Mouse (Mus musculus) lung, embryonic 14.5 days (tissue): ENCODE results near the gene Snrpa1. TPM values are rescaled to one million over a fixed set of nuclear protein-coding genes. Genes with fewer than 3 reads are reported as not detected.

Experiments used
- ATAC-seq: fragments of 200-750 bp; cut with Nextera tagmentation; 2 replicates; pipeline ENCODE4 v1.8.0; 2017; ENCODE audit warnings: mild to moderate bottlenecking, moderate TSS enrichment, moderate library complexity; ENCODE audit not compliant: insufficient read depth
- DNase-seq: peaks from one replicate; pipeline ENCODE4 v3.0.0-alpha.2; 2015
- H3K27ac ChIP-seq: fragments of 300-500 bp; sonication (generic); 2 replicates; pipeline ENCODE4 v1.5.1; 2014; ENCODE audit warnings: low read depth, mild to moderate bottlenecking, moderate library complexity
- H3K27me3 ChIP-seq: fragments of 300-500 bp; sonication (generic); 2 replicates; pipeline ENCODE4 v1.6.1; 2014; ENCODE audit warnings: low read length, control low read depth; ENCODE audit not compliant: insufficient read depth
- H3K36me3 ChIP-seq: fragments of 300-500 bp; sonication (generic); 2 replicates; pipeline ENCODE4 v1.6.1; 2014; ENCODE audit warnings: control low read depth; ENCODE audit not compliant: insufficient read depth
- H3K4me1 ChIP-seq: fragments of 300-500 bp; sonication (generic); 2 replicates; pipeline ENCODE4 v1.6.1; 2014; ENCODE audit warnings: antibody characterized with exemption, control low read depth; ENCODE audit not compliant: insufficient read depth
- H3K4me2 ChIP-seq: fragments of 300-500 bp; sonication (generic); 2 replicates; pipeline ENCODE4 v1.6.1; 2014; ENCODE audit warnings: mild to moderate bottlenecking
- H3K4me3 ChIP-seq: fragments of 300-500 bp; sonication (generic); 2 replicates; pipeline ENCODE4 v1.5.1; 2014; ENCODE audit warnings: low read depth, low read length
- H3K9ac ChIP-seq: fragments of 300-500 bp; sonication (generic); 2 replicates; pipeline ENCODE4 v1.6.1; 2014
- H3K9me3 ChIP-seq: fragments of 300-500 bp; sonication (generic); 2 replicates; pipeline ENCODE4 v1.6.1; 2016; ENCODE audit warnings: low read depth, low read length, control low read depth
- CTCF ChIP-seq: IDR thresholded peaks from 2 replicates; pipeline ENCODE4 v1.5.1; 2016; ENCODE audit warnings: antibody characterized with exemption, low read depth
- WGBS: fragments of 180-500 bp; shearing (Covaris S2); extraction: QIAGEN DNeasy Blood & Tissue Kit; methylation state at CpG from one replicate; pipeline ENCODE4 v1.1.7; 2014; 5-methylcytosine and 5-hydroxymethylcytosine counted together
- polyA plus RNA-seq: library from polyadenylated mRNA; unstranded; fragments of >200 nt; fragmentation: Nextera tagmentation; extraction: Ambion mirVana; gene quantifications from 2 replicates; pipeline ENCODE4 v1.2.1, GENCODE M21; 2014

Gene Snrpa1
- polyA plus RNA-seq, 1 experiment from 2014 or later = 196 TPM

GRCm38 (mm10) chr7:66115821-66116343 lies 57.1 kb downstream of the Snrpa1 start:
- Histone ChIP-seq H3K4me1 (peaks cover 20% of the 10 kb centered on the region), H3K27me3 (no peaks in the 10 kb centered on the region), H3K4me2 (0 out of 2 replicates have a peak overlapping the region, but pooled peaks have one; percentile 3), H3K9ac (no peak overlapping the region), H3K9me3 (no peaks in the 10 kb centered on the region), H3K36me3 (no peaks in the 10 kb centered on the region; the same call in 1 of the 2 replicates), H3K4me3 (no peak overlapping the region), H3K27ac (no peak overlapping the region)
- 62% methylated on average over 11 of the region's 11 CpGs for WGBS
- ATAC-seq (no peak), DNase-seq (no peak)
- TF ChIP-seq CTCF = no peak

- Histone ChIP-seq H3K9ac (no peak overlapping the region), H3K36me3 (no peaks in the 10 kb centered on the region; the same call in 1 of the 2 replicates), H3K27ac (no peak overlapping the region), H3K4me1 (peaks cover 17% of the 10 kb centered on the region), H3K4me2 (peak overlapping the region; percentile 12; the same call in 1 of the 2 replicates), H3K27me3 (no peaks in the 10 kb centered on the region), H3K4me3 (no peak overlapping the region), H3K9me3 (no peaks in the 10 kb centered on the region)
- peak; percentile 74 for ATAC-seq
- peak; percentile 50 for DNase-seq
- WGBS = 52% methylated on average over 8 of the region's 8 CpGs
- no peak for TF ChIP-seq CTCF
Measured at GRCm38 (mm10) chr7:66116906-66117482, 58.2 kb downstream of the Snrpa1 start.

- no peak for DNase-seq
- Histone ChIP-seq H3K4me3 (no peak overlapping the region), H3K36me3 (no peaks in the 10 kb centered on the region; the same call in 1 of the 2 replicates), H3K27ac (no peak overlapping the region), H3K4me1 (peaks cover 11% of the 10 kb centered on the region; the same call in 1 of the 2 replicates), H3K9me3 (no peaks in the 10 kb centered on the region), H3K9ac (no peak overlapping the region), H3K4me2 (no peak overlapping the region), H3K27me3 (no peaks in the 10 kb centered on the region)
- TF ChIP-seq CTCF = no peak
- ATAC-seq = no peak
- 77% methylated on average over 3 of the region's 3 CpGs for WGBS
Measured at GRCm38 (mm10) chr7:66118046-66118445, 59.2 kb downstream of the Snrpa1 start.

GRCm38 (mm10) chr7:66118796-66119195 lies 60.0 kb downstream of the Snrpa1 start:
- no peak overlapping the region for H3K9ac ChIP-seq
- TF ChIP-seq CTCF = no peak
- no peak overlapping the region for H3K4me2 ChIP-seq
- no peak for ATAC-seq
- H3K4me1 ChIP-seq = peaks cover 7% of the 10 kb centered on the region; the same call in 1 of the 2 replicates
- no peaks in the 10 kb centered on the region for H3K9me3 ChIP-seq
- H3K4me3 ChIP-seq = no peak overlapping the region
- H3K36me3 ChIP-seq = no peaks in the 10 kb centered on the region; the same call in 1 of the 2 replicates
- H3K27ac ChIP-seq = no peak overlapping the region
- H3K27me3 ChIP-seq = no peaks in the 10 kb centered on the region
- WGBS = 82% methylated on average over 7 of the region's 7 CpGs
- no peak for DNase-seq

- TF ChIP-seq CTCF = no peak
- no peak overlapping the region for H3K9ac ChIP-seq
- H3K4me3 ChIP-seq = no peak overlapping the region
- H3K27ac ChIP-seq = no peak overlapping the region
- WGBS = 60% methylated on average over 1 of the region's 1 CpGs
- H3K36me3 ChIP-seq = peaks cover 2% of the 10 kb centered on the region
- peaks cover 7% of the 10 kb centered on the region; the same call in 1 of the 2 replicates for H3K4me1 ChIP-seq
- no peak overlapping the region for H3K4me2 ChIP-seq
- no peak for DNase-seq
- H3K9me3 ChIP-seq = no peaks in the 10 kb centered on the region
- H3K27me3 ChIP-seq = no peaks in the 10 kb centered on the region
- ATAC-seq = no peak
Measured at GRCm38 (mm10) chr7:66120139-66120538, 61.3 kb downstream of the Snrpa1 start.

- H3K4me2 ChIP-seq = no peak overlapping the region
- peaks cover 9% of the 10 kb centered on the region for H3K36me3 ChIP-seq
- no peak for DNase-seq
- no peak overlapping the region for H3K9ac ChIP-seq
- H3K9me3 ChIP-seq = no peaks in the 10 kb centered on the region
- TF ChIP-seq CTCF = no peak
- peaks cover 7% of the 10 kb centered on the region; the same call in 1 of the 2 replicates for H3K4me1 ChIP-seq
- no peak overlapping the region for H3K4me3 ChIP-seq
- H3K27me3 ChIP-seq = no peaks in the 10 kb centered on the region
- H3K27ac ChIP-seq = no peak overlapping the region
- 80% methylated on average over 7 of the region's 7 CpGs for WGBS
- ATAC-seq = no peak
Measured at GRCm38 (mm10) chr7:66120702-66121396, 62.0 kb downstream of the Snrpa1 start.

Other genes with a start within 250 kb of the Snrpa1 start
- 8.9 and 9.2 TPM in 2 replicates for gene Pcsk6, start 197.3 kb upstream of the Snrpa1 start, polyA plus RNA-seq
- gene Gm45213, start 15.4 kb upstream of the Snrpa1 start, polyA plus RNA-seq = not detected in 2 replicates
- 95.3 and 102 TPM in 2 replicates for gene Selenos, start 20.6 kb downstream of the Snrpa1 start, polyA plus RNA-seq
- 29.0 and 29.9 TPM in 2 replicates for gene Chsy1, start 50.5 kb downstream of the Snrpa1 start, polyA plus RNA-seq